Mouse (Mus musculus) embryonic fibroblast, embryonic 13.5 days (primary cell): ENCODE results near the gene Abi2. TPM values are rescaled to one million over a fixed set of nuclear protein-coding genes. Genes with fewer than 3 reads are reported as not detected.

Source experiments
- H3K27ac ChIP-seq: 2 replicates; pipeline ENCODE4 v1.5.1; 2012; ENCODE audit warnings: low read length, control low read depth, inconsistent platforms; ENCODE audit not compliant: insufficient read depth
- H3K4me1 ChIP-seq: 2 replicates; pipeline ENCODE4 v1.6.1; 2011; ENCODE audit warnings: low read length; ENCODE audit not compliant: control insufficient read depth, insufficient read depth
- H3K4me3 ChIP-seq: 2 replicates; pipeline ENCODE4 v1.5.1; 2011; ENCODE audit warnings: mild to moderate bottlenecking, control low read depth, low read length; ENCODE audit not compliant: insufficient read depth
- CTCF ChIP-seq: IDR thresholded peaks from 2 replicates; pipeline ENCODE4 v1.5.1; 2011; ENCODE audit warnings: mild to moderate bottlenecking, control low read depth, low read length, moderate library complexity, borderline replicate concordance; ENCODE audit not compliant: insufficient read depth
- POLR2A ChIP-seq: IDR thresholded peaks from 2 replicates; pipeline ENCODE4 v1.6.1; 2011; ENCODE audit warnings: low read depth, mild to moderate bottlenecking, control low read depth, low read length, moderate library complexity
- polyA plus RNA-seq: library from polyadenylated mRNA; stranded (reverse); fragments of >200 nt; gene quantifications from 2 replicates; pipeline ENCODE4 v1.2.4, GENCODE M21; 2011; ENCODE audit warnings: low read depth; ENCODE audit not compliant: missing spikeins, insufficient read length

Gene Abi2
- 23.7 and 29.7 TPM in 2 replicates for polyA plus RNA-seq

GRCm38 (mm10) chr1:60409168-60409828 lies at the start of gene Abi2:
Gene Abi2, plus strand, starts transcription at chr1:60409619.
- TF ChIP-seq CTCF (no peak), POLR2A (peak; percentile 80)
- H3K27ac ChIP-seq, result peak within 1 kb of the TSS; percentile 84
- peak within 1 kb of the TSS; percentile 92 for H3K4me3 ChIP-seq
- 0 out of 2 replicates have a peak, but pooled peaks cover 3% of the 10 kb centered on the region for H3K4me1 ChIP-seq

- Histone ChIP-seq H3K27ac (no peak overlapping the region), H3K4me1 (no peaks in the 10 kb centered on the region), H3K4me3 (no peak overlapping the region)
- TF ChIP-seq POLR2A, result no peak
- no peak for TF ChIP-seq CTCF
Observed at GRCm38 (mm10) chr1:60361626-60362025, 47.8 kb upstream of the Abi2 start.

- TF ChIP-seq POLR2A, result no peak
- no peak for TF ChIP-seq CTCF
- no peak overlapping the region for H3K27ac ChIP-seq
- H3K4me1 ChIP-seq, result no peaks in the 10 kb centered on the region
- no peak overlapping the region for H3K4me3 ChIP-seq
Observed at GRCm38 (mm10) chr1:60376556-60376955, 32.9 kb upstream of the Abi2 start.

- Histone ChIP-seq H3K27ac (no peak overlapping the region), H3K4me3 (no peak overlapping the region), H3K4me1 (no peaks in the 10 kb centered on the region)
- TF ChIP-seq POLR2A, result no peak
- TF ChIP-seq CTCF, result no peak
Observed at GRCm38 (mm10) chr1:60381910-60382309, 27.5 kb upstream of the Abi2 start.

- H3K4me3 ChIP-seq, result no peak overlapping the region
- 0 out of 2 replicates have a peak, but pooled peaks cover 3% of the 10 kb centered on the region for H3K4me1 ChIP-seq
- no peak overlapping the region for H3K27ac ChIP-seq
- TF ChIP-seq CTCF (no peak), POLR2A (no peak)
Observed at GRCm38 (mm10) chr1:60404848-60405247, 4.6 kb upstream of the Abi2 start.

GRCm38 (mm10) chr1:60408501-60409167 lies 785 bp upstream of the Abi2 start:
- TF ChIP-seq POLR2A (no peak), CTCF (no peak)
- H3K4me1 ChIP-seq, result 0 out of 2 replicates have a peak, but pooled peaks cover 3% of the 10 kb centered on the region
- peak overlapping the region; percentile 54 for H3K4me3 ChIP-seq
- H3K27ac ChIP-seq, result peak overlapping the region; percentile 84

GRCm38 (mm10) chr1:60409928-60410817 lies 754 bp downstream of the Abi2 start:
- TF ChIP-seq POLR2A, result no peak
- TF ChIP-seq CTCF, result no peak
- Histone ChIP-seq H3K27ac (peak overlapping the region; percentile 51), H3K4me3 (peak overlapping the region; percentile 92)

GRCm38 (mm10) chr1:60416724-60417123 lies 7.3 kb downstream of the Abi2 start:
- no peak overlapping the region for H3K27ac ChIP-seq
- no peak for TF ChIP-seq CTCF
- TF ChIP-seq POLR2A, result no peak

More at GRCm38 (mm10) chr1:60409928-60410817, 754 bp downstream of the Abi2 start:
- 0 out of 2 replicates have a peak, but pooled peaks cover 3% of the 10 kb centered on the region for H3K4me1 ChIP-seq

GRCm38 (mm10) chr1:60423882-60424281 lies 14.5 kb downstream of the Abi2 start:
- no peak for TF ChIP-seq POLR2A
- TF ChIP-seq CTCF, result no peak
- H3K4me1 ChIP-seq, result peaks cover 2% of the 10 kb centered on the region; the same call in 1 of the 2 replicates
- no peak overlapping the region for H3K27ac ChIP-seq
- H3K4me3 ChIP-seq, result no peak overlapping the region

More at GRCm38 (mm10) chr1:60416724-60417123, 7.3 kb downstream of the Abi2 start:
- Histone ChIP-seq H3K4me3 (no peak overlapping the region), H3K4me1 (no peaks in the 10 kb centered on the region)
